Mouse (Mus musculus) cerebellum, postnatal 4 days (tissue): Measurements from ENCODE around the gene Wdr11.

Experiments
- DNase-seq, 2 experiments: peaks; one replicate each; pipeline ENCODE4 v3.0.0; 2022; ENCODE audit warnings: low spot score in 2 of 2, mixed read lengths in 1 of 2

Gene Wdr11

DNA sequence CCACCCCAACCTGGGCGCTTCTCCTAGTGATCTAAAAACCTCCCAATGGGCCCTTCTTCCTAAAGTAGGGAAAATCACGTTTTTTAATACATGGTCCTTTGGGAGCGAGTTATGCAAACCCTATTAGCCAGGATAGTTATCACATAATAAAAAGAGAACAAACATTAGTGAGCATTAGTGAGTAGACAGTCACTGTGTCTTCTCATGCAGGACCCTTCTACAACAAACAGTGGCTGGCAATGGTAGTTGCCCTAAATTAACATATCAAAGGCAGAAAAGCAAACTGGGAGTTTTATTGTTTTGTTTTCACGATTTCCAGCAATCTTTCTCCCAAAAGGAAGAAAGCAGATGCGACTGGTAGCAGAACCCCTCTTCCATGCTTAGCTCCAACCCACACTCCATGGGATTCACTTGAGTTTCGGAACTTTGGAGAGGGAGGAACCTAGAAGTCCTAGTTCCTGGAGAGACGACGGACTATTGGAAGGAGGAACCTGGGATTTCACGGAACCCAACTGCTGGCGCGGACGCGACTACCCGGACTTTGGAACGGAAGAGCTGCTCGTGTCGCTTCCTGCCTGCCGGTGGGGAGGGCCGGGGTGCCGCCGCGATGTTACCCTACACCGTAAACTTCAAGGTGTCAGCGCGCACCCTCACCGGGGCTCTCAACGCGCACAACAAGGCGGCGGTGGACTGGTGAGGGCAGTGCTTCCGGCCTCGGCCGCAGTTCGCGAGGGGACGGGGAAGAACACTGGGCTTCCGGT lies at the start of gene Wdr11:
TSS of gene Wdr11 (plus strand) at position 493 of the 761 bp plus-strand sequence.
- DNase-seq = peak; percentile 55 to 78

DNA sequence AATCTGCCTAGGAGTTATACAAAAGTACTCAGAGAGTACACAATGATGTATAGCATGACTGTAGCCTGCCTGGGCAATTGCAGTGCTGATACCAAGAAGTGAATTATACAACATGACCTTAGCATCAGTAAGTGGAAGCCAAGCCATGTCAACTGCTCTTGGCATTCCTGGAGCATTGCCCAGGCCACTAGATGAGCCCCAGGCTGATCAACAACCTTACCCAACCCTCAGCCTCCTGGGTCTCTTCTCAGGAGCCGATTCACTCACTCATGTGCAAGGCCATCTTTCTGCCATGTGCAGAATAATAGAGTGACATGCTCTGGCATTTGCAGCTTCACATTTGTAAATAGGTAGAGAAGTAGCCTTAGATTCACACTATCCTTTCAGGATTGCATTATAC lies 24.1 kb upstream of the Wdr11 start:
- no peak for DNase-seq

DNA sequence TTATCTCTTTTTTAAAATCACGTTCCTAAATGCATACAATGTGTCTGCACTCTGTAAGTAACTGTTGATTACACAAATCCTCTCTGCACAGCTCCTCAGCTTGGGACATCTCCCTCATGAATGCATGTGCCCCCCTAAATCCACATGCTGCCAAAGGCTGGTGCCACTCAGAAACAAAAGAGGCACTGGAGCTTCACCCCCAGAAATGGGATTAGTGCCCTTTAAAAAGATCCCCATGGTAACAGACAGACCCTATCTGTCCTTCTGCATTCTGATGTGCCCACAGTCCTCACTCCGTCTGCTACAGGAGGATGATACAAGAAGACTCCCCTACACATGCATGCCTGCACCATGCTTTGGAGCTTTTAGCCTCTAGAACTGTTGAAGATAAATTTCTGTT lies 23.3 kb upstream of the Wdr11 start:
- no peak for DNase-seq

DNA sequence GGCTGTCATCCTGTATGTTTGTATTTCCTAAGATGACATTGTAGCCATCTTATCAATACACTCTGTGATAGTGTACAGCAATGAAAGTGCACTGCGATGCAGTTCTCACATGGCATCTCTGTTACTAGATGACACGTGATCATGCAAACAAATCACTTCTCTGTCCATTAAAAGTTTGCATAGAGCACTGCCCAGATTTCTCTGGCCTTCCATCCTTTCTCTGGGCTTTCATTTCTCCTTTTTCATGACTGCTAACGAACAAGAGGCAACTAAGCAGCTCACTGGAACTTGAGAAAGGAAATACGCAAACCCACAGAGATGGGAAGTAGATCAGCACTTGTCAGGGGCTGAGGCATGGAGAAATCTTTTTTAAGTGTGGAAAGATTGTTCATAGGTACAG lies 17.2 kb upstream of the Wdr11 start:
- no peak for DNase-seq

DNA sequence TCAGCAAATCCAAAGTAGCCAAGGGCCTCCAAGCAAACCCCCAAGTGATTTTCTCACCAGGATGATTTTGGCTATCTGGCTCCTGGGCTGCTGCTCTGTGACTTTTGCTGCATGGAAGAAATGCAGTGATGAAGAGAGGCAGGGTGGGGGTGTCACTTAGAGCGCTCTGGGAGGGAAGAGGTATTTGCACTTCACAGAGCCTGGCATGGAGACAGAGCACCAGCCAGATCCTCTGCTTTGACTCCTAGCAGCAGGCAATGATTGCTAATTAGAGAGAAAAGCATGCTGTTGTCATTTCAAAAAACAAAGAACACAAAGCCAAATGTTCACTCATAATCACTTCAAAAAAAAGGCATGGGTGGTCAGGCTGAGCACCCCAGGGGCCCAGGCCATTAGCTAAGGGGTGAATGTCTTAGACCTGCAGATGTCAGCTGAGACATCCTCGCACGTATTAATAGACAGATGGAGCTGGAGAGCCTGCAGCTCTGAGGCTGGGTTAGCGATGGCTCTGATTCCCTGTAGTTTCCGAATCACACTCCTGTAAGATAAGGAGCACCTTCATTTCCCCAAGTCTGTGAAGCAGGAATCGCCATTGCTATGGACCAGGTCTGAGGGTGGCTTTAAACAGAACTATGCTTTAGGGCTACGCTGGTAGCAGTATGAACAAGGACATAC lies 16.4 kb upstream of the Wdr11 start:
- DNase-seq = no peak

DNA sequence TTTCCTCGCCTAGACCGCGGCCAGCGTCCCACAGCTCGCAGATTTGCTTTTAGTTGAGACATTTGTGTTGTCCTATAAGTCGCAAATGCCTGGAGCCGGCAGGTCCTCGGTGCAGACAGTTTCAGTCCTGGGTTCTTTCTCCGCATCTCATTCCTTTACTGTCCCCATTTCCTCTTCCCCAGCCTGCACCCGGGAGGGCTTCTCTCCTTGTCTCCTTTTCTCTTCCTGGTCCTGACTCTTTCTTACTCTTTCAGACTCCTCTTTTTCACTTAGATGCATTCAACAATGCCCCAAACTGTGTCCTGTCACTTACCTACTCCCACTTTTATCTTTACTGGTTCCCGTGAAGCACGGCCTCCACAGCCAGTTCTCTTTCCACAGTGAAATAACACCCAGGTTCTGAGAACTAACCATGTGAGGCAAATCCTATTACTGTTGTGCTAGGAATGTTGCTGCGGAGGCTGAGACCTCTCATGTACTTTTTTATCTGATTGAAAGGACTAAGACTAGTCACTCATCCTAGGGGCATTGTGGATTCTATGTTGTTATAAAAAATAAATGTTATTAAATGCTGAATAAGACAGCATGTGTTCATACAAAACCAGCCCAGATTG lies 576 bp downstream of the Wdr11 start:
- no peak for DNase-seq

DNA sequence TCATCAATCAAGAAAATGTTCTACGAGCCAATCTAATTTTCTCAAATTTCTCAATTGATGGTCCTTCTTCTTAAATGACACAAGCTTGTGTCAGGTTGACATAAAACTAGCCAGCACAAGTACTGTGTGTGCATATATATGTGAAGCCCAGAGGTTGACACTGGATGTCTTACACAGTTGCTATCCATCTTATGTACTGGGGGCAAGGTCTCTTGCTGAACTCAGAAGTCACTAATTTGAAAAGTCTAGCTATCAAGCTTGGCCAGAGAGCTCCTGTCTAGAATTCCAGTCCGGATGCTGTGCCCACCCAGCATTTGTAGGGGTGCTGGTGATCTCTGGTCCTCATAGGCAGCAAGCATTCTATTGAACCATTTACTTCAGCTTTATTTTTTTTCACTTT lies 5.5 kb downstream of the Wdr11 start:
- no peak for DNase-seq

DNA sequence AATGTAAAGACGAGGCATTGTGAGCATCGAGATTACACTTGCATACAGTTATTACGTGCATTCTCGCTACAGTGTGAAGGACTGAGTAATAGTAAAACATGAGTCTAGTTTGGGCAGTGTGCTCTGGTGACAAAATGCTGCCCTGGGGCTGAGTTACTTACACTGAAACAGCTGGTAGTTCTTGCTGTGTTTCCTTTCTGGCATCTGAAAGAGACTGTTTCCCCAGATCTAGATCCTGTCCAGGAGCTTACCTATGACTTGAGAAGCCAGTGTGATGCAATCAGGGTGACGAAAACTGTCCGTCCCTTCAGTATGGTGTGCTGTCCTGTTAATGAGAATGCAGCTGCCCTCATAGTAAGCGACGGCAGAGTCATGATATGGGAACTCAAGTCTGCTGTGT lies 14.6 kb downstream of the Wdr11 start:
- no peak for DNase-seq

DNA sequence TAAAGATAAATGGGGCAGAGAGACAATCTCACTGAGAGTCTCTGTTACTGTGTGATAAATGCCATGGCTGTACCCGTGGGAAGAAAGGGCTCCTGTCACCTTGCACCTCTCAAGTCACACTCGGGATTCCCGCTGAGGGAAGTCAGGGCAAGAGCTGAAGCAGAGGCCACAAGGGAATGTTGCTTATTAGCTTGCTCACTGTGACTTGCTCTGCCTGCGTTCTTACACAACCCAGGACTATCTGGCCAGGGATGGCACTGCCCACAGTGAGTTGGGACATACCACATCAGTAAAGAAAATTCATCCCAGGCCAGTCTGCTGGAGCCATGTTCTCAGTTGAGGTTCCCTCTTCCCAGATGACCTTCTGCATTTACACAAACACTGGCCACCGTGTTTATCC lies 29.5 kb downstream of the Wdr11 start:
- DNase-seq = no peak

DNA sequence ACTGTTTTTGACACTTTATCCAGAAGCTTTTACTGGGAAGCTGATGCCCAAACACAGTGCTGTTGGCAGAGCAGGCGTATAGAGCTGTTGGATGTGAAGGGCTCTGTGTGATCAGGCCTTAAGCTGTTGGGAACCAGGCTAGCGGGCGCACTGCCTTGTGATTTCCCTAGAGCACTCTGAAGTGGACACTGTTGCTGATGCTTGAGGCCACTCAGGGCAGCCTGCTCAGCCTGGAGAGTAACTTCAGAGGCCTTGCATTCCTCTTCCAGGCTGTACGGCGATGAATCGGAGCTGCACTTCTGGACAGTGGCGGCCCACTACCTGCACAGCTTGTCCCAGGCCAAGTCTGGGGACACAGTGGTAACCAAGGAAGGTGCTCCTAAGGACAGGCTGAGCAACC lies 38.7 kb downstream of the Wdr11 start:
- no peak for DNase-seq

DNA sequence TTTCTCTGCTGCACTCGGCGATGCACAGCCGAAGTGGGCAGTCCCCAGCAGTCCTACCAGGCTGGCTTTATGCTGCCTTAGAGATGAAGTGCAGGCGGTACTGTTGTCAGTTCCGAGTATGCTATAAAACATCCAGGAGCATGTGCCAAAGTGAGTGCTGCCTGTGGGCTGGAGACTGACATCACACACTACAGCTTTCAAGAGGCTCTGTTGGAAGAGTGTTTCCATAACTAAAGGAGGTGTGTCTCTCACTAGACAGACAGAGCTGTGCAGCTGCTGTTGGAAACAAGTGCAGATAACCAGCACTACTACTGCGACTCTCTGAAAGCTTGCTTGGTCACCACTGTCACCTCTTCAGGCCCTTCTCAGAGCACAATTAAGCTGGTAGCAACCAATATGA lies 39.8 kb downstream of the Wdr11 start:
- no peak for DNase-seq

DNA sequence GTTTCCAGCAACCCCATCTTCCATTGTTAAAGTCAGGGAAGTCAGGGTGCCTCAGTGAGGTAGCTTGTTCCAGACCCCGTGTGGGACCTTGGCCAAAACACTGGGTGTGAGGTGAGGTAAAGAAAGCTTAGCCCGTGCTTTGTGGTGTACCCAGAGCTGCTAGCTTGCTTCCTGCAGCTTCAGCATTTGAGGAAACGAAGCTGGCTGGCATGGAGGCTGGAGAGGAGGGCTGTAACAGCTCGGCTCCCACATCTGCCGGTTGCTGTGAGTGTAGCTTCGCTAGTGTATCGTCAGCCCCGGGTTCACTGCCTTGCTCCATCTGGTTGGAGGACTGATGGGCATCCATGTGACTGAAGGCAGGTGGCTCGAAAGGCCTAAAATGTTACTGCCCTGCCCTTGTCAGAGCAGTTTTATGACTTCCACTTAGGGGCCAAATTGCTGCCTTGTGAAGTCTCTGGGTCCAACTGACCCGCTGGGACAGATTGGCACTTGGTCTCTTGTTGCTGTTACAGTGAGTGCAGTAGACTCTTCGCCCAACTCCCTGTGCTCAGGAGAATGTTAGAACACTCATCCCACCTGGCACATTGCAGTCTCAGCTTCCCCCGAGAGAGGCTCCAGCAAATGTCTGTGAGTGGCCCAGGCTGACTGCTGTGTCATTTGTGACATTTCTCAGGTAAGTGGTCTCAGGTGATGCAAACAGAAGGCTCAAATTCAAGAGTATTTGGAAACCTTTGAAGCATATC lies 44.4 kb downstream of the Wdr11 start:
- DNase-seq = no peak

DNA sequence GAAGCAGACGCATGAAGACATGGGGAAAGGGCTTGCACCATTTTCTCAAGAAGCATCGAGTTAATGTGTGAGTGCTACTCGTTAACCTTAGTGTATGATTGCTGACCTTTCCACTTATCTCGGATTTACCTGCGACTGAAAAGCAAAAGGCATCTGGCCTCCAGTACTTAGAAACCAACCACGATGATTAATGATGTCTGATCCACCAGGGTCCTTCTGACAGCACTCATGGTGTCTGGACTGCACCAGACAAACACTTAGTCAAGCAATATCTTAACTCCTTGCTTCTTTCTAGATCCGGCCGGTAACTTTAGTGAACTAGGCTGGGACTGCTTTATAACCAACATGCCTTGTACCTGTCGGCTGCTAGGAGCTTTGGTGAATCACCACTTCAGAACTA lies 45.3 kb downstream of the Wdr11 start:
- no peak for DNase-seq

DNA sequence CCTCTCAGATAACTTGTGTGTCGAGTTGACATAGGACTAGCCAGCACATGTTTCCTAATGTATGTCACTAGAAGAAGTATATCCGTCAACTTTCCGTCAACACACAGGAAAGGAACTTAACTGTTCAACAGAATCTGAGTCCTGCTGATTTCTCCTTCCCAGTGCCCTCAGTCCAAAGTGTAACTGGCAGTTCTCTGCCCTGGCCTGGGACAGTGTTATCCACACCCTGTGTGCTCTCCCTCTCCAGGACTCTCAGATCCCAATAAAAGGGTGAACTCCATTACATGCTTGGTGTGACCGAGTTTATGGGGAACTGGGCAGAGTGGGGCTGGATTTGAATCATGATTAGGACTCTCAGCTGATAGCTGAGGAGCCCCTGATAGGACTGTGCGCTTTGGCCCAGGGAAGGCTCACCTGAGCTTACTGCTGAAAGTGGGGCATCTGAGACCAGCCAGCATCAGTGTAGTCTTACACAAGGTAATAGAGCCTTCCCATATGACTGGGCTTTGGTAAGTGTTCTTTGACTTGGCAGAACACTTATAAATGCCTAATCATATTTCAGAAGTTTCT lies 46.3 kb downstream of the Wdr11 start:
- no peak for DNase-seq

DNA sequence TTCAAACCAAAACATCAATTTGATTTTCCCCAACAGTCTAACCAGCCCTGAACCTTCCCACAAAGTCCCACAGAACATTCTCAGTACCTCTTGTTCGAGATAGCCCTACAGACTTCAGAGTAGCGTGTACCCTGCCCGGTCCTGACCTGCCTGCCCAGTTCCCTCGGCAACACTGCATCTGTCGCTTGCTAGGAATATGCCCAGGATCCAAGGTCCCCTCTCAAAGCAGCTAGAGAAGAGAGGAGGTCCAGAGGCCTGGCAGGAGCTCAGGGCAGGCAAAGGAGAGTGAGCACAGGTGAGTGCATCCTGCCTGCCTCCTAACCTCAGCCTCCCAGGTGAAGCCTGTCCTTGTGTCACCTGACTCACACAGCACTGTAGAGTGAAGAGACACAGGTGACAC lies 47.3 kb downstream of the Wdr11 start:
- DNase-seq = no peak

DNA sequence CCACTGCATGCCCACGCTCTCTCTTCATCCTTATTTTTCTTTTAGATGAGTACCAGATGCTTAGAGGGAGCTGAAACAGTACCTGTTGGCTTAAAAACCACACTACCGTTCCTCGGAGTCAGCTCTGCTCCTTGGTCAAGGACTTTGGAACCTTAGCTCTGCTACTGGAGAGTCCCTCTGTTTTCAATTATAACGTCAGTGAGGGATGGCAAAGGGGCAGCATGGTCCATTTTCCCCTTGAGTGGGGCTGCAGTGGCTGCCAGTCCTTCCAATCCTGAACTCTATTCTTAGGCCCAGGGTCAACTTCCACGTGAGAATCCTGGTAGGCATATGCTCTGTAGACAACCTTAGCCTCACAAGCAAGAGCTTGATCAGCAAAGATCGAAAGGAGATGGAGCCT lies 48.2 kb downstream of the Wdr11 start:
- DNase-seq = no peak

DNA sequence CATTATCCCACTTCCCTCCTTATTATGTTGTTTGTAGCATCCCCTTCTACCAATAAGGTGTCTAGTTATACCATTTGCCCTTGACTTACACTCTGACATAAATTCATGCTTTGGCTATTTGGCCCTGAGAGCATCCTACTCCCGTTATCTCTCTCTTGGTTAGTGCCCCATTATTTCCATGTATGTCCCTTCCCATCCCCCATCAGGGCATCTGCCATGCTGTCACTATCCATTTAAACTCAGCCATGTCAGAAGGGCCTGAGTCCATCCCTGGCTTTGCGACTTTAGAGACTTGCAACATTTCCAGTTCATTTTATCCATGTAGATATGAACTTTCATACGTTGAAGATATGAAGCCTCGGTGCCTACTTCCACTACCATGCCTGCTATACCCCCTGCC lies 51.6 kb downstream of the Wdr11 start:
- DNase-seq = no peak

DNA sequence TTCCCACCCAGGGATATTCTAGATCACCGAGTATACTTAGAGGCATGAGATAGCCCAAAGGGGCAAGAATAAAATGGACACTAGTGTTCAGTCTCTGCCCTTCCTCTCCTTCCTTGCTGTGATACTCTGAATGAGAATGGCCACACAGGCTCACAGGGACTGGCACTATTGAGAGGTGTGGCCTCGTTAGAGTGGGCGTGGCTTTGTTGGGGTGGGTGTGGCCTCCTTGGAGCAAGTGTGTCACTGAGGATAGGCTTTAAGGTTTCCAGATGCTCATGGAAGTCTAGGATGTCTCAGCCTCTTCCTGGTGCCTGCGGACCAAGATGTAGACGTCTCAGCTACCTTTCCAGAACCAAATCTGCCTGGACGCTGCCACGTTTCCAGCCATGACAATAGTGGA lies 56.1 kb downstream of the Wdr11 start:
- DNase-seq = no peak

DNA sequence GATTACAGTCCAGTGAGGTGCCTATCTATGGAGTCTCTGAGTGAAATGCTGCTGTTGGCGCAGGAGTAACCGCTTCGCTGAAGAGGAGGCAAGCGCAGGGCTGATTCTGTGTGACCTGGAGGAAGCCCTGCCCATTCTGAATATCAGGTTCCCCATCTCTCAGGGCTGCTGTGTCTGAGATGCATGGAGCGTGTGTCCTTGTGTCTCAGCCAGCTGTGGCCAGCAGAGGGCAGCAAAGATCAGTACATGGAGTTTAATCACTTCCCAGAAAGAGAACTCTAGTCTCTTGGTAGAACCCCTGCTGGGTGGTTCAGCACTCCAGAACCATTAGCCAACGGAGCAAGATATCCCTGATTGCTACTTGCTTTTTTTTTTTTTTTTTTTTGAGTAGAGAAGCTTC lies 57.3 kb downstream of the Wdr11 start:
- peak; percentile 92 for DNase-seq

DNA sequence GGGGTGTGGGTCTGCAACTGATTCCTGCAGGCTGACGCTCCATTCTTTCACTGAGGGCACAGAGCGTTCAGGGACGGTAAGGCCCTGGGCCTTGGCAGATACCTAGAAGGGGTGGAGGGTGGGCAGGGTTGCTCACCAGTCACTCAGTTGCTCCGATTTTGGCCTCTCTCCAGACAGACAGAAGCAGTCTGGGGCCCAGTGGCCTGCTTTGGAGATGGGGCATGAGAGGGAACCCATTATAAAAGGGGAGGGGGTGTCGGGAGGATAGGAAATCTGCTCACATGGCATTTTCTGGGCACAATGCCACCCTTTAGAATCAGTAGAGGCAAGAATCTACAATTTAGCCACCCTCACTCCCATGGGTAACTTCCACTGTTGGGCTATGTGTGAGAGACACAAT lies 59.1 kb downstream of the Wdr11 start:
- peak in 1 of 2 experiments; percentile 25 for DNase-seq

DNA sequence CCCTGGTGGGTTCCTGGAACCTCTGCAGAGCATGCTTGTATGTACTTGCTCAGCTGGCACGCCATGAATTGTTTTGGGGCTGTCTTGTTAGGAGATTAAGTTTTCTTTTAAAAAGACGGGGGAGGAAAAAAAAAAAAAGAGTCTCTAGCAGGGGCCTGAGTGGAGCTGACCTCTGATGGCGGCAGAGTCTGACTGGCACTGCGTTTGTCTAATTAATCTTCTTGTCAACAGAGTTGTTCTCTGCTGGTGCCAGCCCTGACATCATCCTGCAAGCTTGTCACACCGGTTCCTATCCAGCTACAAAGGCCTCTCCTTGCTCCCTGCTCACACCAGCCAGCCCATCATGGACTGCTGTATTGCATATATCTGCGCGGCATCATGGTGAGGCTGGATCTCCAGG lies 60.1 kb downstream of the Wdr11 start:
- no peak for DNase-seq

DNA sequence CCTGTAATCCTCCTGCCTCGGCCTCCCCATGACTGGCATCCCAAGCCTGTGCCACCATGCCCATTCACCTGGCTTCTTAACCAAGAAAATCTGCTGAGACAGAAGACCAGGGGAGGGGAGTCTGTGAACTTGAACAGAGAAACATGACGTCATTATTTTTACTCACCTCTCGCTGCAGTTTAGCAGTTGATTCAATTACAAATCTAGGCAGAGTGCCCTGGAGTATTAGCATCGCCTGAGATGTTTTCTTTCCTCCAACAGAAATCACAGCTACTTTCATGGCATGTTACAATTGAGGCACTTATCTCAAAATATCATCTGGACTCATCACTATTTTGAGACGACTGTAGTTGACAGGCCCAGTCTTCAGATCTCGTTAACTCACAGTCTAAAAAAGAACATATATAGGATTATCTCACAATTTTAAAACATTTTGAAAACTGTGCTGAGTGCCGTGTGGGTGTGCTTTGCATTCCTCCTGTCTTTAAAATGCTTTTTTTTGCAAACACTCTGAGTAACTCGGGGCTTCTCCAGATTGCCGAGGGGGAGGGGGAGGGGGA lies 61.3 kb downstream of the Wdr11 start:
- no peak for DNase-seq
